ENCODE assay signal across 13 mouse cellular contexts in genomic region chr3:129254246-129254645, GRCm38 (mm10). TPM values are rescaled to one million over a fixed set of nuclear protein-coding genes. Genes with fewer than 3 reads are reported as not detected.
A peak's percentile ranks its signal among the peaks of the same experiment; 100 is the strongest.
DNase-seq lines count a peak whose midpoint lies in the region; ATAC-seq lines count a peak whose summit lies in the region.
"Had no signal": no experiment of that assay in that cellular context is flagged by ENCODE, and none has a peak within 500 bp of the region (broad histone marks: within the 10 kb centered on the region; RNA-seq: fewer than 3 reads in every experiment).

No protein-coding gene starts in this region.

- no peak overlapping the region for H3K27ac ChIP-seq in intestine, embryonic 14.5 days (ENCODE audit: low read depth)
- no peak overlapping the region for H3K27ac ChIP-seq in intestine, embryonic 15.5 days
- H3K27ac ChIP-seq: heart, embryonic 13.5 days; liver, embryonic 15.5 days had no signal

- H3K4me3 ChIP-seq in intestine, embryonic 14.5 days (ENCODE audit: low read depth, low read length): no peak overlapping the region
- no peak overlapping the region for H3K4me3 ChIP-seq in intestine, embryonic 15.5 days (replicated peaks)
- H3K4me3 ChIP-seq: heart, embryonic 13.5 days; liver, embryonic 15.5 days had no signal

- no peak for ATAC-seq in intestine, embryonic 14.5 days (replicated peaks; ENCODE audit: low FRiP score, low TSS enrichment, low read depth)
- ATAC-seq in intestine, embryonic 15.5 days: no peak
- ATAC-seq in erythroid progenitor cell, adult 5-6 weeks (replicated peaks; ENCODE audit: low FRiP score, poor library complexity, severe bottlenecking): no peak

- no peaks in the 10 kb centered on the region for H3K9me3 ChIP-seq in intestine, embryonic 14.5 days (ENCODE audit: control insufficient read depth, low read length)
- H3K9me3 ChIP-seq in intestine, embryonic 15.5 days: no peaks in the 10 kb centered on the region
- H3K9me3 ChIP-seq: heart, embryonic 13.5 days; liver, embryonic 15.5 days had no signal

- H3K9ac ChIP-seq in intestine, embryonic 14.5 days (ENCODE audit: low read length): no peak overlapping the region
- no peak overlapping the region for H3K9ac ChIP-seq in intestine, embryonic 15.5 days
- H3K9ac ChIP-seq: heart, embryonic 13.5 days; liver, embryonic 15.5 days had no signal

- 48% methylated on average over 10 of the region's 10 CpGs for WGBS in intestine, embryonic 14.5 days
- WGBS in intestine, embryonic 15.5 days: 50% methylated on average over 10 of the region's 10 CpGs

- H3K4me2 ChIP-seq in intestine, embryonic 14.5 days (ENCODE audit: low read length): peak overlapping the region; percentile 11; the same call in 1 of the 2 replicates
- no peak overlapping the region; the same call in 1 of the 2 replicates for H3K4me2 ChIP-seq in intestine, embryonic 15.5 days (replicated peaks)
- H3K4me2 ChIP-seq: heart, embryonic 13.5 days; liver, embryonic 15.5 days had no signal

- H3K4me1 ChIP-seq in intestine, embryonic 14.5 days (replicated peaks; ENCODE audit: control insufficient read depth, insufficient read depth, low read length): no peaks in the 10 kb centered on the region
- H3K4me1 ChIP-seq in intestine, embryonic 15.5 days (replicated peaks): no peaks in the 10 kb centered on the region
- H3K4me1 ChIP-seq: heart, embryonic 13.5 days; liver, embryonic 15.5 days had no signal

- no peaks in the 10 kb centered on the region for H3K36me3 ChIP-seq in intestine, embryonic 14.5 days (ENCODE audit: control insufficient read depth, insufficient read depth, low read length)
- H3K36me3 ChIP-seq in intestine, embryonic 15.5 days: no peaks in the 10 kb centered on the region
- H3K36me3 ChIP-seq: G1E; heart, embryonic 13.5 days; liver, embryonic 15.5 days had no signal

- H3K27me3 ChIP-seq in intestine, embryonic 14.5 days (replicated peaks; ENCODE audit: control insufficient read depth, insufficient read depth, low read length): no peaks in the 10 kb centered on the region
- no peaks in the 10 kb centered on the region for H3K27me3 ChIP-seq in intestine, embryonic 15.5 days (replicated peaks)

- DNase-seq in embryo, embryonic 11 days: peak; percentile 5
- DNase-seq in embryo, embryonic 9.5 days (ENCODE audit: extremely low spot score): no peak
- no peak for DNase-seq in intestine, embryonic 14.5 days (ENCODE audit: low spot score)
- peak; percentile 7 for DNase-seq in urinary bladder, postnatal 14 days (ENCODE audit: low spot score)
- no peak for DNase-seq in urinary bladder, adult 18-20 months (ENCODE audit: low spot score in 2 of 2)
- no peak for DNase-seq in spleen, postnatal 36 days (ENCODE audit: low spot score in 2 of 2)

RNA-seq across cellular contexts. Expression of gene Pitx2, which starts 54.6 kb away (rescaled TPM):
- 35.6 and 48.0 TPM in 2 replicates for polyA plus RNA-seq in intestine, embryonic 14.5 days (2014; fragmentation: Nextera tagmentation; extraction: Ambion mirVana)
- polyA plus RNA-seq in intestine, embryonic 15.5 days (2015; fragmentation: Nextera tagmentation; extraction: Ambion mirVana): 39.4 and 45.2 TPM in 2 replicates
- not detected in 2 replicates for total RNA-seq in erythroid progenitor cell, adult 5-6 weeks (2015; ENCODE audit: low replicate concordance)
- total RNA-seq in erythroid progenitor cell, adult 5-6 weeks (2017; ENCODE audit: low replicate concordance): not detected in 2 replicates
- total RNA-seq: left cerebral cortex, postnatal 36 days had no signal
- polyA plus RNA-seq: frontal cortex, adult 2 months; G1E had no signal

Comparison
In these comparisons a context has a peak if more than half of its experiments do, and no peak if none do; other contexts are left out.
1. DNase-seq: peak in embryo, embryonic 11 days (single experiment) and urinary bladder, postnatal 14 days (single experiment); none in embryo, embryonic 9.5 days (single experiment), intestine, embryonic 14.5 days (single experiment), urinary bladder, adult 18-20 months (0 of 2) and spleen, postnatal 36 days (0 of 2).